Mouse (Mus musculus) gastrocnemius, postnatal 14 days (tissue): ENCODE results near the gene Zc3hc1. TPM values are rescaled to one million over a fixed set of nuclear protein-coding genes. Genes with fewer than 3 reads are reported as not detected.

Experiments used
- DNase-seq: peaks from one replicate; pipeline ENCODE4 v3.0.0; 2021; ENCODE audit warnings: mixed read lengths
- intact Hi-C: fragments of 180-260 bp; cut with DNase I; formaldehyde crosslinking; loops from one replicate; pipeline ENCODE4 v1.15.1; 2025; ENCODE audit warnings: low total_unique reads
- total RNA-seq, 2 experiments: library from RNA; stranded (reverse); gene quantifications; 2 replicates each; pipeline ENCODE4 v1.2.3; 2021

Zc3hc1 gene
- total RNA-seq, 2 experiments from 2014 or later, result 12.3 to 15.7 TPM

- intact Hi-C loops, result no loop called here
- peak; percentile 51 for DNase-seq
Measured at GRCm38 (mm10) chr6:30375791-30376190, 15.0 kb downstream of the Zc3hc1 start.

GRCm38 (mm10) chr6:30374731-30375510, 15.9 kb downstream of the Zc3hc1 start:
- peak; percentile 51 for DNase-seq
- intact Hi-C loops, result no loop called here

- intact Hi-C loops, result no loop called here
- no peak for DNase-seq
Measured at GRCm38 (mm10) chr6:30372627-30373369, 18.0 kb downstream of the Zc3hc1 start.

GRCm38 (mm10) chr6:30369291-30369690, 21.5 kb downstream of the Zc3hc1 start:
- intact Hi-C loops, result no loop called here
- no peak for DNase-seq

- intact Hi-C loops, result no loop called here
- no peak for DNase-seq
Measured at GRCm38 (mm10) chr6:30363808-30364207, 27.0 kb downstream of the Zc3hc1 start.

- intact Hi-C loops, result loop anchor here (10.0 kb wide), 2 partner anchors 55 to 145 kb away; partner anchors contain the start of gene Ube2h
- DNase-seq, result peak; percentile 80
Measured at GRCm38 (mm10) chr6:30359762-30360509, 30.9 kb downstream of the Zc3hc1 start.

GRCm38 (mm10) chr6:30357561-30358177, 33.2 kb downstream of the Zc3hc1 start:
- peak; percentile 66 for DNase-seq

GRCm38 (mm10) chr6:30356680-30357079, 34.1 kb downstream of the Zc3hc1 start:
- intact Hi-C loops, result loop anchor here (10.0 kb wide), 2 partner anchors 52 to 142 kb away; partner anchors contain the start of gene Ube2h
- DNase-seq, result peak; percentile 38

More at GRCm38 (mm10) chr6:30357561-30358177, 33.2 kb downstream of the Zc3hc1 start:
- intact Hi-C loops, result loop anchor here (10.0 kb wide), 2 partner anchors 53 to 143 kb away; partner anchors contain the start of gene Ube2h

GRCm38 (mm10) chr6:30356161-30356560, 34.7 kb downstream of the Zc3hc1 start:
- intact Hi-C loops, result loop anchor here (10.0 kb wide), 2 partner anchors 51 to 141 kb away; partner anchors contain the start of gene Ube2h
- DNase-seq, result no peak

GRCm38 (mm10) chr6:30355701-30356100, 35.1 kb downstream of the Zc3hc1 start:
- intact Hi-C loops, result loop anchor here (10.0 kb wide), 2 partner anchors 51 to 141 kb away; partner anchors contain the start of gene Ube2h
- DNase-seq, result peak; percentile 49

- intact Hi-C loops, result loop anchor here (10.0 kb wide), 2 partner anchors 50 to 140 kb away; partner anchors contain the start of gene Ube2h
Measured at GRCm38 (mm10) chr6:30354760-30355159, 36.1 kb downstream of the Zc3hc1 start.

GRCm38 (mm10) chr6:30353661-30354060, 37.2 kb downstream of the Zc3hc1 start:
- intact Hi-C loops, result loop anchor here (10.0 kb wide), 2 partner anchors 49 to 139 kb away; partner anchors contain the start of gene Ube2h

More at GRCm38 (mm10) chr6:30354760-30355159, 36.1 kb downstream of the Zc3hc1 start:
- DNase-seq, result no peak

GRCm38 (mm10) chr6:30352762-30353161, 38.1 kb downstream of the Zc3hc1 start:
- intact Hi-C loops, result loop anchor here (10.0 kb wide), 2 partner anchors 48 to 138 kb away; partner anchors contain the start of gene Ube2h
- DNase-seq, result no peak

More at GRCm38 (mm10) chr6:30353661-30354060, 37.2 kb downstream of the Zc3hc1 start:
- DNase-seq, result no peak

- intact Hi-C loops, result loop anchor here (10.0 kb wide), 2 partner anchors 46 to 136 kb away; partner anchors contain the start of gene Ube2h
- DNase-seq, result no peak
Measured at GRCm38 (mm10) chr6:30351290-30351689, 39.5 kb downstream of the Zc3hc1 start.

GRCm38 (mm10) chr6:30347288-30347801, 43.5 kb downstream of the Zc3hc1 start:
- intact Hi-C loops, result no loop called here
- no peak for DNase-seq

GRCm38 (mm10) chr6:30346737-30347136, 44.1 kb downstream of the Zc3hc1 start:
- intact Hi-C loops, result no loop called here
- DNase-seq, result no peak

- intact Hi-C loops, result no loop called here
- peak; percentile 31 for DNase-seq
Measured at GRCm38 (mm10) chr6:30344032-30344431, 46.8 kb downstream of the Zc3hc1 start.

GRCm38 (mm10) chr6:30340231-30340873, 50.5 kb downstream of the Zc3hc1 start:
- DNase-seq, result no peak
- intact Hi-C loops, result no loop called here
